Mouse (Mus musculus) spleen, postnatal 10 days (tissue): Measurements from ENCODE around the gene Prkg1.

Experiments
- DNase-seq, 2 experiments: peaks; one replicate each; pipeline ENCODE4 v3.0.0; 2021 to 2022; ENCODE audit warnings: low spot score in 2 of 2

Prkg1 gene

DNA sequence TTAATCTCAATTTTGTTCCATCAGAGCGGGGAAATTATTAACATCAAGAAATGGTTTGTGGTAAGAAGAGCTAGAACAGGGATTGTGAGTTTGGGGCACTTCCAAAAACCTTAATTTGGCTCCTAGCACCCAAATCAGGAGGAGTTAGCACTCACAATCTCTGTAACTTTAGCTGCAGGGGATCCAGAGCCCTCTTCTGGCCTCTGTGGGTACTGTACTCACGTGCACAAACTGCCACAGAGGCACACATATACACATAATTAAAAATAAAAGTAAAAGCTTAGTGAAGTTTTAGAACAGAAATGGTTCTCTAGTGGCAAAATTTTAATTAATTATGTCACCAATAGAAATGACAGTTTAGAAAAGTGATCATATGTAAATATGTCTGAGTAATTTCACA, 614.9 kb downstream of the Prkg1 start:
- peak in 1 of 2 experiments; percentile 14 for DNase-seq

GRCm38 (mm10) chr19:31147457-31147856, 617.4 kb downstream of the Prkg1 start:
- DNase-seq = no peak

GRCm38 (mm10) chr19:31146156-31146555, 618.7 kb downstream of the Prkg1 start:
- no peak for DNase-seq

- no peak for DNase-seq
Observed at GRCm38 (mm10) chr19:31141905-31142304, 622.9 kb downstream of the Prkg1 start.

GRCm38 (mm10) chr19:31136316-31136715, 628.5 kb downstream of the Prkg1 start:
- no peak for DNase-seq

DNA sequence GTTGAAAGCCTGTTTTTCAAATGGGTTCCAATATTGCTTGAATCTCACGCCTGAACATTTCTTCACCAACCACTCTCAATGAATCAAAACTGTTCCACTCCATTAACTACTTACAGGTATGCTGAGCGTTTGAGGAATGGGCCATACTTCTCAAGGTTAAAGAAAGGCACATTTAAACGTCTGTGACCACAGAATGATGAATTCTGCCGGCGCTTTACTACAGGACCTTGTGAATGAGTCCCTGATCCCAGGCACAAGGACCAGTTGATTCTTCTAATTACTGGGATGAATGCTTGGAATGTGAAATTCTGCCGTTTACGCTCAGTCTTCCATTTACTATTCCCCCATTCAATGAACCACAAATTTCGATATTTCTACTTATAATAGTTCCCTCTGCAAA, 632.2 kb downstream of the Prkg1 start:
- DNase-seq = no peak

DNA sequence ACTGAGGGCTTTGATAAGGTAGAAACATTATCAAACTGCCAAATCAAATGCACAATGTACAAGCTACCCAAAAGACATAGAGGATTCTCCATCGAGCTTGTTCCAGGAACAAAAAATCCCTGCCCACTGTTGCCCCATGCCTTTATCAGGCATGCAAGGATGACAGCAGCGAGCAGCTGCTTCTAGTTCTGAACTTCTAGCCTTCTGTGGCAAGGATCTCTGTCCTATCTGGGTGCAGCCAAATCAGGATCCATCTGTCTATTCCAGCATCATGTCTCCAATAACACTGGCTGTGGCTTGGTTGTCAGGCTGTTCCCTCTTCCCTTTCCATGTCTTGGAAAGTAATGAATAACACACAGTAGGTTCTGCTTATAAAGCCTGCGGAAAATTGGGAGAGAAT, 640.2 kb downstream of the Prkg1 start:
- no peak for DNase-seq

- DNase-seq = no peak
Observed at GRCm38 (mm10) chr19:31114690-31115089, 650.1 kb downstream of the Prkg1 start.

DNA sequence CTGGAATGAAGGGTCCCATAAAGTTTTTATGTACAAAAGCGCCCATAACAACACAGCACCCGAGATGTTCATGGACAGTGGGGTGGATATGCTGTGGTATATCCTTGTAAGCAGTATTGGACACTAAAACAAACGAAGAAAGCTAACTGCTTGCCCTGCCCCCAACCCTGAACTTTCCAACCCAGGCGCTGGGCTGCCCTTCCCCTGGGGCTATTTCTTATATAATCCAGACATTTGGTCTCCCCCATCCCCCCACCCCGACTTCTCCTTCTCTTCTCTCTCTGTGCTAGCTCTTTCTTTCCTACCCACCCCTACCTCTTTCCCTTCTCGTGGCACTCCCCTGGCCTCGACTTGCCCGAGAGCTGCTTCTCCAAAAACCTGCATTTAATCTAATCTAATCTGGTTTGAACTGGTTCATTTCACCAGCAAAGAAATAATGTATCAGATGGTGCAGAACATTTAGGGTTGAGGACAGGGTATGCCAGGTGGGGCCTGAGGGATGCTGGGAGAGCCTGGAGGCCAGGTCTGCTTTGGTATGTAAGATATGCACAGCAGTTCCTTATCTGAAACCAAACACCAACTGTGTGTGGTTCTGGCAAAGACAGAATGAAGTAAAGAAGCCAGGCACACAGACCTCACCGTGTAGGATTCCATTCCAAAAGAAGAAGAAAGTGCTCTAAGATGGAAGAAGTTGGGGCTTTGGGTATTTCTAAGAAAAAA, 657.8 kb downstream of the Prkg1 start:
- DNase-seq = no peak

DNA sequence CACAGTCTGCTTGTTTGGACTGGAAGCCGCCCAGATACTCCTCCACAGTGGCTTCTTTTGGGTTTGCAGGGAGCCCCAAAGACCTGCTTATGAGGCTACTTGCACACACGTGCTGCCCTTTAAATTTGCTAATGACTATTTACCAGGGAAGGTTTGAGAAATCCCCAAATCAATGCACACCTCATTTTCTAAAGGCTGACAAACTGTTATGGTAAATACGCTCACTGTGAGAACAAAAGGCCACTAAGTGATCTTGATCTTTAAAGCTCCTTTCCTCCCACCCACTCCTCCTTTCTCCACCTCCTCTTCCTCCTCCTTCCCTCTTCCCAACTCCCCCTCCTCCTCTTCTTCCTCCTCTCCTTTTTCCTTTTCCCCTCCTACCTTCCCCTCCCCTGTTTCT, 658.8 kb downstream of the Prkg1 start:
- no peak for DNase-seq

DNA sequence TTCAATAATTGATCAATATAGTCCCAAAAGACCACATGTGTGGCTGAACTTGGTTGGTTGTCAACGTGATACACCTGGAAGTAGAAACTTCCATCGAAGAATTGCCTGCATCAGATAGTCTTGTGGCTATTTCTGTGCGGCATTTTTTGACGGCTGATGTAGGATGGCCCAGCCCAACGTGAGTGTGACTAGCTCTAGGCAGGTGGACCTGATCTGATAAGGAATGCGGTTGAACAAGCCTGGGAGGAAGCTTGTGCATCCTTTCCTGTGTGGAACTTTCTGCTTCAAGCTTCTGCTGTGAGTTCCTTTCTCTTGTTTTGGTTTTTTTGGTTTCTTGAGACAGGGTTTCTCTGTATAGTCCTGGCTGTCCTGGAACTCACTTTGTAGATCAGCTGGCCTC, 660.1 kb downstream of the Prkg1 start:
- no peak for DNase-seq

- no peak for DNase-seq
Observed at GRCm38 (mm10) chr19:31099369-31099768, 665.5 kb downstream of the Prkg1 start.

- no peak for DNase-seq
Observed at GRCm38 (mm10) chr19:31097857-31098256, 667.0 kb downstream of the Prkg1 start.

DNA sequence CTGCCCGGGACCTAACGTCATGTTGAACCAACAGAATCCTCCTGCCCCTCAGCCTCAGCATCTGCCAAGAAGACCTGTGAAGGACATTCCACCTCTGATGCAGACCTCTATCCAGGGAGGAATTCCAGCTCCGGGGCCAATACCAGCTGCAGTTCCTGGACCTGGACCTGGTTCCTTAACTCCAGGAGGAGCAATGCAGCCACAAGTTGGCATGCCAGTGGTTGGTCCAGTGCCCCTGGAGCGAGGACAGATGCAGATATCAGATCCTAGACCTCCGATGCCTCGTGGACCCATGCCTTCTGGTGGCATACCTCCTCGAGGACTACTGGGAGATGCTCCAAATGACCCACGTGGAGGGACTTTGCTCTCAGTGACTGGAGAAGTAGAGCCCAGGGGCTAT, 681.1 kb downstream of the Prkg1 start:
- peak in 1 of 2 experiments; percentile 18 for DNase-seq

DNA sequence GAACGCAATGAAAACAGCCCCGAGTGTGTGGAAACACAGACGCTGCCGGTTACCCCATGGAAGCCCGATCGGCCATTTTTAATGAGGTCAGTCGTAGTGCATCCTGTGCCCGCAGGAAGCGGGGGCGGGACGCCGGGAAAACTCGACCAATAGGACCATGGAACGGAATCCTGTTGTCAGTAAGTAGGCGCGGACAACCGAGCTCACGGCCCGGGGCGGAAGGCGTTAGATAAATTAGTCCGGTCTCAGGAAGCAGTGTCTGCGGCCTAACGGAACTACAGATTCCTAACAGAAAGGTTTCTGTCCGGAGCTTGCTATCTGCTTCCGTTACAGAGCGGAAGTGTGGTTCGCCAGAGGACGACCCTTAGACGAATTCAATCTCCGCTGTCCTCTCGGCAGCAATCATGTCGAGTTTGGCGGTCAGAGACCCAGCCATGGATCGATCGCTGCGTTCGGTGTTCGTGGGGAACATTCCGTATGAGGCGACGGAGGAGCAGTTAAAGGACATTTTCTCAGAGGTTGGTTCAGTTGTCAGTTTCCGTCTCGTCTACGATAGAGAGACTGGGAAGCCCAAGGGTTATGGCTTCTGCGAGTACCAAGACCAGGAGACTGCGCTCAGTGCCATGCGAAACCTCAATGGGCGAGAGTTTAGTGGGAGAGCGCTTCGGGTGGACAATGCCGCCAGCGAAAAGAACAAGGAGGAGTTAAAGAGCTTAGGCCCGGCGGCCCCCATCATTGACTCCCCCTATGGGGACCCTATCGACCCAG, 682.0 kb downstream of the Prkg1 start, which contains the start of gene Cstf2t:
Gene Cstf2t, plus strand, starts transcription at position 176 of the 768 bp plus-strand sequence.
- DNase-seq = peak; percentile 96 to 99

DNA sequence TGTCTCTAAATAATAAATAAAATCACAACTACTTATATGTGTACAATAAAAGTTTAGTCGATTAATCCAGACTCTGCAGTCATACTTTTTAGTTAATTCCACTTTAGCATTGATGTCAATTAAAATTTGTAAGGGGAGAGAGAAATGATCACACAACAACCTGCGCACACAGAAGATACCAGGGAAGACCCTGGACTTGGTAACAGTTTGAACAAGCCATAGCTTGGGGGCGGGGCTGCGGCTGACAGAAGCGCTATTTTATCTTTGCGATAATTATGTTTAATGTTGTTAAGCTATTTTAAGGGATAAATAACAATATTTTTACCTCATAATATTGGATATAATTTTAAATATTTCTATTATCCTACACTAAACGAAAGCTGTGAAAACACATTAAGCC, 682.6 kb downstream of the Prkg1 start:
- no peak for DNase-seq

GRCm38 (mm10) chr19:31078241-31078640, 686.6 kb downstream of the Prkg1 start:
- no peak for DNase-seq

- DNase-seq = no peak
Observed at GRCm38 (mm10) chr19:31076106-31076505, 688.7 kb downstream of the Prkg1 start.

DNA sequence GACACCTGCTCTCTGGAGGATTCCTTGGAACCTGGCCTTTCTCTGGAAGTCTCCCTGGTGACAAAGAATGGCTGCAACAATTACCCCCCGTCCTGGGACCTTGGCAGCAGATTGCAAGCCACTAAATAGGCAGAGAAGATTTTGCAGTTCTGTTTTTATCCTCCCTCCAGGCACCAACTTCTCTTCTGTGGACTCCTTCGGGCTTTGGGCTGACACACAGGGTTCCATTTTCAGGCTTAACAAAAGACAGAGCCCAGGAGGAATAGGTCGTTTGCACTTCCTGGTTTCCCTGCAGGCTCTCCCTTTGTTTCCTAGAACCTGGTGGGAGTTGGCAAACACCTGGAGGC, 690.1 kb downstream of the Prkg1 start:
- no peak for DNase-seq

- DNase-seq = no peak
Observed at GRCm38 (mm10) chr19:31073959-31074716, 690.7 kb downstream of the Prkg1 start.

- no peak for DNase-seq
Observed at GRCm38 (mm10) chr19:31065206-31065781, 699.5 kb downstream of the Prkg1 start.

- no peak for DNase-seq
Observed at GRCm38 (mm10) chr19:31064740-31065139, 700.1 kb downstream of the Prkg1 start.
